Mouse (Mus musculus): Measurements from ENCODE around the gene 1110002E22Rik. TPM values are rescaled to one million over a fixed set of nuclear protein-coding genes. Genes with fewer than 3 reads are reported as not detected.

Gene 1110002E22Rik
- polyA plus RNA-seq (2012; rRNA removed) = 0.28 and 0.74 TPM in 2 replicates

DNA sequence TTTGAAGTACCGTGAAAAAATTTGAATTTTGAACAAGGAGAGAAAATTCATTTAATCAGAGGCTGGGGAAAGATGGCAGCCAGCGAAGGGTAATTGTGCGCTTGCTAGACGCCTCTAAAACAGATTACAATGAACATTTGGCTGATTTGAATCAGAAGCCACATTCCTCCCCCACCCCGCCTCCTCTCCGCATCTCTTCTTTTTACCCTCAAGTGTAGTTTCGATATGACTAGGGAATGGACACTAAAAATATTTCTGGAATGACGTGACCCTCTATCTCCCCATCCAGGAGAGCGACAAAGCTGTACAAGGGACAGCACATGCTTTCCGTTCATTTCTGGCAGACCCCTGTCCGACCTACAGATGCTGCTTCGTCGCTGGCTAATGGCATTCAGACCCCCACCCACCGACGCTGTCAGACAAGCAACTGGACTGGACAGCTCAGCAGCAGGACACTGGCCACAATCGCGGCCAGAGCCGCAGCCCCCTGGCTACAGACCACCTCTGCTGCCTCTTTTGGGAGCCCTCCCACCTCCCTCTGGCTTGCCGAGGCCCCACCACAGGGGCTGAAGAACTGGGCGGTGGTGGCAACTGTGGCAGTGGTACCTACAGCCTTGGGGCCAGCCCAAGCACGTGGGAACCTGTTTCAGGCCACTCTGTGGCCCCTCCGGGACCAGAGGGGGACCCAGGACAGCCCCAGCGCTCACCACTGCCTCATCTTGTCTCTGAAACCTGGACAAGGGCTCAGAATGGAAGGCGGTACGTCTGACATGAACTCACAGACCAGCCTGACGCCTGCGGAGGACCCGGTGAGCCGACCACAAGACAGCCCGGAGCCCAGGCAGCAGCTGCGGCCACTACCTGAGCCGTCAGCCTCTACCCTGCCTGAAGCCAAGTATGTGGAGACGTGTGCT is at the start of gene 1110002E22Rik:
TSS of gene 1110002E22Rik (plus strand) at position 321 of the 914 bp plus-strand sequence.
- no peaks in the 10 kb centered on the region for H3K36me3 ChIP-seq (ENCODE audit: control insufficient read depth, insufficient read depth, low read length)
- H3K4me3 ChIP-seq (ENCODE audit: control insufficient read depth, insufficient read depth, low read length) = no peak within 1 kb of the TSS
- WGBS = 94% methylated on average over 33 of the region's 33 CpGs
- DNase-seq = no peak
- TF ChIP-seq POLR2A (IDR thresholded peaks at IDR 0.05; ENCODE audit: control insufficient read depth, extremely low read depth, insufficient read depth, low read length, poor library complexity) (no peak), CTCF (IDR thresholded peaks at IDR 0.05; ENCODE audit: borderline replicate concordance, control insufficient read depth, extremely low read depth, insufficient read depth, low read length, poor library complexity) (no peak)
- no peaks in the 10 kb centered on the region for H3K4me1 ChIP-seq (replicated peaks; ENCODE audit: control insufficient read depth, insufficient read depth, low read length)
- H3K27me3 ChIP-seq (ENCODE audit: control insufficient read depth, insufficient read depth, low read length) = no peaks in the 10 kb centered on the region
- no peak within 1 kb of the TSS for H3K27ac ChIP-seq (ENCODE audit: control insufficient read depth, insufficient read depth, low read length)

DNA sequence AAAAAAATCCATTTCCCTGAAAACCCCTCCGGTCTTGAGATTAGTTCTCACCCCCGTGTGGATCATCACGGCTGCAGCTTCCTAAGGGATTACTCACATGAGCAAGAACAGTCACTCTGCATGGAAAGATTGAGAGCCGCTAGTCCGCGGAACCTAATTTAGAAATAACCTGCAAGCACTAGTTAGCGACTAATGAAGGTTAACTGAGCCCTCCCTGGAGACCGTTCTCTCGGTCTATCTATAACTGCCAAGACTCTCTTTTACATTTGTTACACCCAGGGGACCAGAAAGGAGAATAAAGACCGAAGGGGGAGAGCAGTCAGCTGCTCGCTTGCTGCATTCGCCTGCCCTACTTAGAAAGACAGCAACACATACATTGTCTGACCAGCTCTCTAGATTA is 48.0 kb upstream of the 1110002E22Rik start:
- 92% methylated on average over 12 of the region's 12 CpGs for WGBS
- Histone ChIP-seq H3K4me3 (ENCODE audit: control insufficient read depth, insufficient read depth, low read length) (no peak overlapping the region), H3K36me3 (ENCODE audit: control insufficient read depth, insufficient read depth, low read length) (no peaks in the 10 kb centered on the region), H3K27ac (ENCODE audit: control insufficient read depth, insufficient read depth, low read length) (no peak overlapping the region), H3K4me1 (replicated peaks; ENCODE audit: control insufficient read depth, insufficient read depth, low read length) (0 out of 2 replicates have a peak, but pooled peaks cover 2% of the 10 kb centered on the region), H3K27me3 (ENCODE audit: control insufficient read depth, insufficient read depth, low read length) (no peaks in the 10 kb centered on the region)
- no peak for TF ChIP-seq CTCF (IDR thresholded peaks at IDR 0.05; ENCODE audit: borderline replicate concordance, control insufficient read depth, extremely low read depth, insufficient read depth, low read length, poor library complexity)
- no peak for DNase-seq

DNA sequence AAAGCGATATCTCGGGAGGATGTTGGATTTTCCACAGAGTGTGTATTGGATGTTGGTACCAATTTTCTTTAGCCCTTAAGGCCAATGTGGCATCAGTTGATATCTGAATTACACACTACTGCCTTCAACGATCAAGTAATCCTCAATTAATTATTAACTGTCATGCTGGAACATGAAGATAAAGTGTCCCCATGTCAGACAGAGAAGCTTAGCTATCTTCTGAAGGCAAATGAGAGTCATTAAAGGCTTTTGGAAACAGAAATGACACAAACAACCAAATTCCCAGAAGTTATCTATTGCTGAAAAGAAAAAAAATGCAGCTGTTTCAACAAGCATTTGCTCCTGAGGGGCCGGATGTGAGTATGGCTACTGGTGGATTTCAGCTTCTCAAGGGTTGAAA is 42.8 kb upstream of the 1110002E22Rik start:
- Histone ChIP-seq H3K36me3 (ENCODE audit: control insufficient read depth, insufficient read depth, low read length) (no peaks in the 10 kb centered on the region), H3K27ac (ENCODE audit: control insufficient read depth, insufficient read depth, low read length) (no peak overlapping the region), H3K27me3 (ENCODE audit: control insufficient read depth, insufficient read depth, low read length) (no peaks in the 10 kb centered on the region), H3K4me3 (ENCODE audit: control insufficient read depth, insufficient read depth, low read length) (no peak overlapping the region), H3K4me1 (replicated peaks; ENCODE audit: control insufficient read depth, insufficient read depth, low read length) (no peaks in the 10 kb centered on the region)
- no peak for TF ChIP-seq POLR2A (IDR thresholded peaks at IDR 0.05; ENCODE audit: control insufficient read depth, extremely low read depth, insufficient read depth, low read length, poor library complexity)
- no peak for TF ChIP-seq CTCF (IDR thresholded peaks at IDR 0.05; ENCODE audit: borderline replicate concordance, control insufficient read depth, extremely low read depth, insufficient read depth, low read length, poor library complexity)
- DNase-seq = no peak
- 94% methylated on average over 4 of the region's 4 CpGs for WGBS

DNA sequence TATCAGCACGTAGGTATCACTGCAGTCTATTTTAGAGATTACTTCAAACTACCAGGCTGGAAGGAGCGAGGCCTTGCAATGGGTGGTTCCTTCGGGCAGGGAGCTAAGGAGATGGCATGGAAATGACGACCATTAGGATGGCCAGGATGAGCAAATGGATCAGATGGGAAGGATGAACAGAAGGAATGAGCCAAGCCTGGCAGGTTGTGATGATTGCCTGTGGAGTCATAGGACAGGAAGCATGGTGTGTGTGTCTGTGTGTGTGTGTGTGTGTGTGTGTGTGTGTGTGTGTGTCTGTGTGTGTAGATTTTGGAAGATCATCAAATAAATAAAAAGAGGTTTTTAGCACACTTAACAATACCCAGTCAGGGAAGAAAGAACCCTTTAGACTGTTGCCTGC is 42.2 kb upstream of the 1110002E22Rik start:
- DNase-seq = no peak

DNA sequence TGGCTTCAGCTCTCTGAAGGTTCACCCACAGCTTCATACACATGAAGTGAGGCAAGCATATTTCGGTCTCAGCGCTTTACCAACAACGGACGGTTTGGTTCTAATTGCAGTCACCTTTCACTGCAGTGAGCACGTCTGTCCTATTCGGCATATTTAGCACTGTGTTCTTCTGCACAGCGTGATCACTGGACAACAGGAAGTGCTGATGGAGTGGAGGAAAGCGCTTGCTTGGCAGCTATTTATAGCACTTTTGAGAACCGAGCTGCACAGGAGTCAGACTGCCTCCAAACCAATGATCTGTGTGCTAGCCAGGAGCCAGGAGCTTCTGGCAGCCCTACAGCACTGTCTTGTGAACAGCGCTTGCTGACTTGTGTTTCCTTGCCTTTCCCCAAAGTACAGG is 38.6 kb upstream of the 1110002E22Rik start:
- WGBS = 61% methylated on average over 10 of the region's 10 CpGs
- H3K4me3 ChIP-seq (ENCODE audit: control insufficient read depth, insufficient read depth, low read length) = no peak overlapping the region
- no peaks in the 10 kb centered on the region for H3K27me3 ChIP-seq (ENCODE audit: control insufficient read depth, insufficient read depth, low read length)
- no peak overlapping the region for H3K27ac ChIP-seq (ENCODE audit: control insufficient read depth, insufficient read depth, low read length)
- no peak for DNase-seq
- no peak for TF ChIP-seq CTCF (IDR thresholded peaks at IDR 0.05; ENCODE audit: borderline replicate concordance, control insufficient read depth, extremely low read depth, insufficient read depth, low read length, poor library complexity)
- no peak for TF ChIP-seq POLR2A (IDR thresholded peaks at IDR 0.05; ENCODE audit: control insufficient read depth, extremely low read depth, insufficient read depth, low read length, poor library complexity)
- no peaks in the 10 kb centered on the region for H3K4me1 ChIP-seq (replicated peaks; ENCODE audit: control insufficient read depth, insufficient read depth, low read length)
- no peaks in the 10 kb centered on the region for H3K36me3 ChIP-seq (ENCODE audit: control insufficient read depth, insufficient read depth, low read length)

More for the DNA sequence above, 42.2 kb upstream of the 1110002E22Rik start:
- H3K4me1 ChIP-seq (replicated peaks; ENCODE audit: control insufficient read depth, insufficient read depth, low read length) = no peaks in the 10 kb centered on the region
- H3K27ac ChIP-seq (ENCODE audit: control insufficient read depth, insufficient read depth, low read length) = no peak overlapping the region
- no peak for TF ChIP-seq POLR2A (IDR thresholded peaks at IDR 0.05; ENCODE audit: control insufficient read depth, extremely low read depth, insufficient read depth, low read length, poor library complexity)
- TF ChIP-seq CTCF (IDR thresholded peaks at IDR 0.05; ENCODE audit: borderline replicate concordance, control insufficient read depth, extremely low read depth, insufficient read depth, low read length, poor library complexity) = no peak
- no peaks in the 10 kb centered on the region for H3K27me3 ChIP-seq (ENCODE audit: control insufficient read depth, insufficient read depth, low read length)
- H3K4me3 ChIP-seq (ENCODE audit: control insufficient read depth, insufficient read depth, low read length) = no peak overlapping the region
- no peaks in the 10 kb centered on the region for H3K36me3 ChIP-seq (ENCODE audit: control insufficient read depth, insufficient read depth, low read length)
- WGBS = 95% methylated on average over 4 of the region's 4 CpGs

DNA sequence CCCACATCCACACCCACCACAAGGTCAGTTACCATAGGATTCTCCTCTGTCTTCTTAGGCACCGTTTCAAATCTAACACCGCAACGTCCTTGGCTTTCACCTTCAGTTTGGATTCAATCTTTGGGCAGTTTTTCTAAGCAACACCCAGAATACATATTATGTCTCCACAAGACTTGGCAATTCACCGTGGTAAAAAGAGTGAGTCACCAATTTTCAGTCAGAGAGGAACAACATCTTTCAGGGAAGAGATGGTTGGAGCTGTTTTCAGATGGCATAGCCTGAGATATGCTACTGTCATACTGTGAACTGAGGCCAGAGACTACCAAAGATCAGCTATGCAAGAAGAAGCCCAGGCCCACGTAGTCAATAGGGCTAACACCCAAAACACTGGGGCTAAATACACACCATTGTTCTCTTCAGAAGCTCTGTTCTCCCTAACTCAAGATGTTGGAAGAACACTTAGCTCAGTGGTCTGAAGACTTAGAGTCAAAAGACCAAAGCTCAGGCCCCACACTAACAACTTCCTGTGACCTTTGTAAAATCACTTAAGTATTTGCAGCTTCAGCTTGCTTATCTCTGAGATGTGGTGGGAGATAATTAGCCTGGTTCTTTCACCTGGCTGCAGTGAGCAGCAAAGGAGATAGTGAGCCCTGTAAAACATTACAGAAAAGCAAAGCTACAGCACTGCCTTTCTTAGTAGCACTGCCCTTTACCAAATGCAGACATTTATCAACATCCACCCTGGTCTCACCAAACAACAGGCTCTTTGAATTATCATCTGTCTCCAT is 37.1 kb upstream of the 1110002E22Rik start:
- no peaks in the 10 kb centered on the region for H3K4me1 ChIP-seq (replicated peaks; ENCODE audit: control insufficient read depth, insufficient read depth, low read length)
- TF ChIP-seq POLR2A (IDR thresholded peaks at IDR 0.05; ENCODE audit: control insufficient read depth, extremely low read depth, insufficient read depth, low read length, poor library complexity) (no peak), CTCF (IDR thresholded peaks at IDR 0.05; ENCODE audit: borderline replicate concordance, control insufficient read depth, extremely low read depth, insufficient read depth, low read length, poor library complexity) (no peak)
- H3K4me3 ChIP-seq (ENCODE audit: control insufficient read depth, insufficient read depth, low read length) = no peak overlapping the region
- no peak overlapping the region for H3K27ac ChIP-seq (ENCODE audit: control insufficient read depth, insufficient read depth, low read length)
- H3K27me3 ChIP-seq (ENCODE audit: control insufficient read depth, insufficient read depth, low read length) = no peaks in the 10 kb centered on the region
- no peaks in the 10 kb centered on the region for H3K36me3 ChIP-seq (ENCODE audit: control insufficient read depth, insufficient read depth, low read length)
- 80% methylated on average over 5 of the region's 5 CpGs for WGBS
- no peak for DNase-seq

Data from thymus, adult 2 months (tissue).